Mouse (Mus musculus) testis, adult 2 months (tissue): ENCODE results near the gene Hsf5.

Experiments
- CTCF ChIP-seq: fragments of 200-500 bp; IDR thresholded peaks from 2 replicates; pipeline ENCODE4 v1.5.1; 2012; ENCODE audit warnings: low read depth, mild to moderate bottlenecking, inconsistent platforms, low read length, moderate library complexity; ENCODE audit not compliant: control insufficient read depth, insufficient read depth, insufficient replicate concordance
- POLR2A ChIP-seq: fragments of 200-500 bp; IDR thresholded peaks from 2 replicates; pipeline ENCODE4 v1.6.1; 2012; ENCODE audit warnings: low read depth, mild to moderate bottlenecking, inconsistent platforms, low read length, moderate library complexity; ENCODE audit not compliant: control insufficient read depth

DNA sequence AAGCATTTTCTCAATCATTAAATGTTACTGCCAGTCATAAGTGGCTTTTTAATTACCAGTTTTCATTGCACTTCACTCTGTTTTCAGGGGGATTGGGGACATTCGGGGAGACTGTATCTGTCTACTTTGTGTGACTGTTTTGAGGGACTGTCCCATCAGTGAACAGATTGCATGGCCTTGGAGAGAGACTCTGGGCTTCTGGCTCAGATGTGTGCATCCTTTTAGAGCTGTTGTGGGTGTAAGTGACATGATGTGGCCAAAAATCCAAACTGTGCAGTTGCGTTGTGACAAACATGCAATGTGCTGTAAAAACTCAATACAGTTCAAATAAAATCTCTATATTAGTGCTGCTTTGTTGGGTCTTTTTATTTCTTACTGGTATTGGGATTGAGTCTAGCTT is 1.0 kb upstream of the Hsf5 start:
- TF ChIP-seq CTCF = no peak
- no peak for TF ChIP-seq POLR2A
